Mouse (Mus musculus): ENCODE measurements around the gene Kcnn4. TPM values are rescaled to one million over a fixed set of nuclear protein-coding genes. Genes with fewer than 3 reads are reported as not detected.

Kcnn4 gene
- polyA plus RNA-seq, 1 experiment = 429 TPM

DNA sequence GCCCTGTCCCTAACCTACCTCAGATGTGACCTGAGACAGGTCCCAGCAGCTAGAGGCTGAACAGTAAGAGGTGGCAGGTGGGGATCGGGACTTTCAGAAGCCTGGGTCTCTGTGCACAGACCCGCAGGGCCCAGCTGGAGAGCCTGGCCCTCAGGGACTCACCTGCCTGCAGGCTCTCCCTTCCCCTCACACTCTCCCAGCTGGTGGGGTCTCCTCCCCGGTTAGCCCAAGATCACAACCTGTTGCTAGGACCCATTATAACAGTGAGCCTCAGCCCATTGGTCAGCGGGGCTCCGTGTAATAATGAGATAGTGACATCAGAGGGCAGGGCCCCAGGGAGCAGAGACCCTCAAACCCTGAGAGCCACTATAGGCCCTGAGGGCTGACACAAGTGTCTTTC lies 65.2 kb downstream of the Kcnn4 start:
- 96% methylated on average over 5 of the region's 5 CpGs for WGBS
- Histone ChIP-seq H3K27me3 (ENCODE audit: control insufficient read depth, insufficient read depth, low read length) (no peaks in the 10 kb centered on the region), H3K27ac (ENCODE audit: control insufficient read depth, insufficient read depth, low read length) (no peak overlapping the region), H3K36me3 (ENCODE audit: control insufficient read depth, insufficient read depth, low read length) (no peaks in the 10 kb centered on the region), H3K4me3 (ENCODE audit: control insufficient read depth, insufficient read depth, low read length) (no peak overlapping the region), H3K4me1 (replicated peaks; ENCODE audit: control insufficient read depth, insufficient read depth, low read length) (peaks cover 19% of the 10 kb centered on the region)
- no peak for TF ChIP-seq CTCF (IDR thresholded peaks at IDR 0.05; ENCODE audit: borderline replicate concordance, control insufficient read depth, extremely low read depth, insufficient read depth, low read length, poor library complexity)
- no peak for TF ChIP-seq POLR2A (IDR thresholded peaks at IDR 0.05; ENCODE audit: control insufficient read depth, extremely low read depth, insufficient read depth, low read length, poor library complexity)
- no peak for DNase-seq

Other genes starting within 250 kb of the Kcnn4 start
- gene Zfp235, start 236.1 kb upstream of the Kcnn4 start, polyA plus RNA-seq (2012; rRNA removed) = 7.8 and 12.6 TPM in 2 replicates
- 0.34 and 0.40 TPM in 2 replicates for gene Zfp114, start 195.2 kb upstream of the Kcnn4 start, polyA plus RNA-seq (2012; rRNA removed)
- gene Zfp111, start 158.8 kb upstream of the Kcnn4 start, polyA plus RNA-seq (2012; rRNA removed) = 0.89 and 1.1 TPM in 2 replicates
- 2.3 and 2.6 TPM in 2 replicates for gene Zfp109, start 132.7 kb upstream of the Kcnn4 start, polyA plus RNA-seq (2012; rRNA removed)
- 0.34 and 0.43 TPM in 2 replicates for gene Zfp108, start 115.5 kb upstream of the Kcnn4 start, polyA plus RNA-seq (2012; rRNA removed)
- gene Zfp93, start 99.8 kb upstream of the Kcnn4 start, polyA plus RNA-seq (2012; rRNA removed) = 1.2 and 1.7 TPM in 2 replicates
- 16.1 and 22.6 TPM in 2 replicates for gene Zfp61, start 69.0 kb upstream of the Kcnn4 start, polyA plus RNA-seq (2012; rRNA removed)
- 6.2 and 6.8 TPM in 2 replicates for gene Zfp94, start 53.6 kb upstream of the Kcnn4 start, polyA plus RNA-seq (2012; rRNA removed)
- 0.12 TPM in 1 of 2 replicates, not detected in the other for gene Tescl, start 36.3 kb upstream of the Kcnn4 start, polyA plus RNA-seq (2012; rRNA removed)
- 0.85 and 1.00 TPM in 2 replicates for gene Lypd5, start 21.1 kb upstream of the Kcnn4 start, polyA plus RNA-seq (2012; rRNA removed)
- gene Smg9, start 29.4 kb downstream of the Kcnn4 start, polyA plus RNA-seq (2012; rRNA removed) = 166 and 168 TPM in 2 replicates
- gene Irgc1, start 82.0 kb downstream of the Kcnn4 start, polyA plus RNA-seq (2012; rRNA removed) = 0.97 and 3.0 TPM in 2 replicates
- gene Plaur, start 92.2 kb downstream of the Kcnn4 start, polyA plus RNA-seq (2012; rRNA removed) = 7.0 and 9.5 TPM in 2 replicates
- 6.4 and 7.1 TPM in 2 replicates for gene Cadm4, start 111.8 kb downstream of the Kcnn4 start, polyA plus RNA-seq (2012; rRNA removed)
- 14.4 and 18.7 TPM in 2 replicates for gene Zfp428, start 136.7 kb downstream of the Kcnn4 start, polyA plus RNA-seq (2012; rRNA removed)
- 0.08 TPM in 1 of 2 replicates, not detected in the other for gene AC161166.1, start 142.2 kb downstream of the Kcnn4 start, polyA plus RNA-seq (2012; rRNA removed)
- gene Irgq, start 160.4 kb downstream of the Kcnn4 start, polyA plus RNA-seq (2012; rRNA removed) = 34.7 and 36.6 TPM in 2 replicates
- gene Pinlyp, start 175.9 kb downstream of the Kcnn4 start, polyA plus RNA-seq (2012; rRNA removed) = 3.6 and 5.4 TPM in 2 replicates
- 115 and 116 TPM in 2 replicates for gene Xrcc1, start 176.0 kb downstream of the Kcnn4 start, polyA plus RNA-seq (2012; rRNA removed)
- gene Ethe1, start 217.3 kb downstream of the Kcnn4 start, polyA plus RNA-seq (2012; rRNA removed) = 43.3 and 45.9 TPM in 2 replicates
- 0.24 and 0.98 TPM in 2 replicates for gene Zfp575, start 217.4 kb downstream of the Kcnn4 start, polyA plus RNA-seq (2012; rRNA removed)
- gene Phldb3, start 240.5 kb downstream of the Kcnn4 start, polyA plus RNA-seq (2012; rRNA removed) = 10.7 and 11.5 TPM in 2 replicates